Mouse (Mus musculus): Measurements from ENCODE around the gene Hsf2bp. TPM values are rescaled to one million over a fixed set of nuclear protein-coding genes. Genes with fewer than 3 reads are reported as not detected.

Gene Hsf2bp
- total and polyA plus RNA-seq, 3 experiments, result 0.04 to 0.15 TPM; not detected in 1

DNA sequence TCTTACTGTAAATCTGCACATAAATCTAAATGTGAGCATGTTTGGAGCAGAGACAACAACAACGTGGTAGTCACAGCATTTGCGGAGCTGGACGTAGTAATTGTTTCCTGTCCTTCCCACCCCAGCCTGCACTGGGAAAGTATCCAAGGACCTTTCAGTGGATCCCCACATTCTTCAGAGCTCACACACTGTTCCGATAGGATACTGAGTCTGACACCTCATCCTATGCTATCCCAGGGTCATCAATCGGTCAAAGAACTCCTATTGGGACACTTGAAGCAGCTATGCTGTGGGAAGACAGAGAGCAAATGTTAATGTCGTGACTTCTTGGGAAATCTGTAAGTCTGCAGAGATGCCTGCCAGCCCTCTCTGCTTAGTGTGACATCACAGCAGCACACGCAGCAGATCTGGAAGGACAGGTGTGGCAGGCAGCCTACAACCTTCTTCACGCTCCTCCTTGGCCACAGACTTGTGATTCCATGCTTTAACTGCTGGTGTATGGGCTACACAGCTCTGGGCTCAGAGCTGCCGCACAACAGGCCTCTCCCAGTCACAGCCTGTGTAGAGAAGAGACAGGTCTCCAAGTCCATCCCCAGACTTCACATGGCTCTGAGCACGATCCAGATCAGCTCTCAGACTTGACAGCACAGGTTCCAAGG lies 92.1 kb downstream of the Hsf2bp start:
- H3K9ac ChIP-seq (ENCODE audit: control insufficient read depth, low read depth, low read length, poor library complexity, severe bottlenecking), result no peak overlapping the region
- no peak overlapping the region for H3K27ac ChIP-seq (ENCODE audit: control insufficient read depth, low read depth, low read length)
- no peaks in the 10 kb centered on the region for H3K36me3 ChIP-seq (ENCODE audit: control insufficient read depth in 1 of 2, insufficient read depth in 2 of 2, low read length in 2 of 2)
- H3K27me3 ChIP-seq (ENCODE audit: control insufficient read depth in 1 of 2, insufficient read depth in 2 of 2, low read length in 2 of 2), result peaks cover 3 to 11% of the 10 kb centered on the region in 2 experiments; a peak in 3 of 4 replicates
- no peaks in the 10 kb centered on the region for H3K79me2 ChIP-seq (ENCODE audit: control insufficient read depth, insufficient read depth, low read length, poor library complexity)
- no peaks in the 10 kb centered on the region for H3K9me3 ChIP-seq (replicated peaks; ENCODE audit: insufficient read depth, low read length)
- TF ChIP-seq POLR2AphosphoS5 (IDR thresholded peaks at IDR 0.05; ENCODE audit: borderline replicate concordance, low read depth, low read length), result no peak
- no peak for TF ChIP-seq BHLHE40 (IDR thresholded peaks at IDR 0.05; ENCODE audit: borderline replicate concordance, low read depth, low read length)
- no peak for TF ChIP-seq ZMIZ1 (IDR thresholded peaks at IDR 0.05; ENCODE audit: low read depth, low read length)
- TF ChIP-seq RAD21 (IDR thresholded peaks at IDR 0.05; ENCODE audit: low read depth, low read length), result no peak
- TF ChIP-seq EP300 (IDR thresholded peaks at IDR 0.05; ENCODE audit: low read depth in 1 of 2, low read length in 2 of 2), result no peak
- TF ChIP-seq KAT2A (conservative IDR thresholded peaks at IDR 0.05; ENCODE audit: low read depth, low read length), result no peak
- no peak for TF ChIP-seq MAZ (IDR thresholded peaks at IDR 0.05; ENCODE audit: low read depth, low read length)
- no peak for TF ChIP-seq GABPA (IDR thresholded peaks at IDR 0.05; ENCODE audit: low read depth, low read length)
- TF ChIP-seq SIN3A (IDR thresholded peaks at IDR 0.05; ENCODE audit: low read length), result no peak
- TF ChIP-seq SMC3 (IDR thresholded peaks at IDR 0.05; ENCODE audit: low read depth, low read length), result no peak
- TF ChIP-seq CTCF (IDR thresholded peaks at IDR 0.05 in 2 of 3, conservative IDR thresholded peaks at IDR 0.05 in 1 of 3; ENCODE audit: control insufficient read depth in 1 of 3, insufficient read depth in 1 of 3, low read depth in 2 of 3, low read length in 3 of 3, poor library complexity in 1 of 3, severe bottlenecking in 1 of 3), result no peak
- TF ChIP-seq E2F4 (IDR thresholded peaks at IDR 0.05; ENCODE audit: borderline replicate concordance, low read depth, low read length), result no peak
- TF ChIP-seq ZC3H11A (IDR thresholded peaks at IDR 0.05; ENCODE audit: low read depth, low read length), result no peak
- TF ChIP-seq JUND (IDR thresholded peaks at IDR 0.05; ENCODE audit: low read depth, low read length), result no peak
- no peak for TF ChIP-seq TCF12 (IDR thresholded peaks at IDR 0.05; ENCODE audit: low read depth, low read length)
- no peak for TF ChIP-seq MYB (IDR thresholded peaks at IDR 0.05; ENCODE audit: low read depth, low read length)
- TF ChIP-seq MAX (IDR thresholded peaks at IDR 0.05; ENCODE audit: low read length), result no peak
- TF ChIP-seq CHD1 (IDR thresholded peaks at IDR 0.05; ENCODE audit: low read depth, low read length), result no peak
- no peak for TF ChIP-seq ELF1 (IDR thresholded peaks at IDR 0.05; ENCODE audit: low read depth, low read length)
- no peak for TF ChIP-seq UBTF (IDR thresholded peaks at IDR 0.05; ENCODE audit: borderline replicate concordance, insufficient read depth, low read depth, low read length)
- no peak overlapping the region for H3K4me3 ChIP-seq (ENCODE audit: control insufficient read depth in 1 of 2, insufficient read depth in 1 of 2, low read depth in 2 of 2, low read length in 2 of 2)
- H3K4me1 ChIP-seq (ENCODE audit: control insufficient read depth in 1 of 2, insufficient read depth in 2 of 2, low read length in 2 of 2), result no peaks in the 10 kb centered on the region
- no peak for DNase-seq (ENCODE audit: low read depth, low spot score)

GRCm38 (mm10) chr17:31941616-31942015 lies 94.5 kb downstream of the Hsf2bp start:
- TF ChIP-seq ZKSCAN1 (IDR thresholded peaks at IDR 0.05; ENCODE audit: low read depth, low read length) (no peak), ETS1 (IDR thresholded peaks at IDR 0.05; ENCODE audit: low read depth, low read length) (no peak), NRF1 (IDR thresholded peaks at IDR 0.05; ENCODE audit: insufficient read depth, low read depth, low read length, poor library complexity, severe bottlenecking) (no peak), CHD2 (IDR thresholded peaks at IDR 0.05; ENCODE audit: low read length) (no peak), MAX (IDR thresholded peaks at IDR 0.05; ENCODE audit: low read length) (no peak), GABPA (IDR thresholded peaks at IDR 0.05; ENCODE audit: low read depth, low read length) (no peak), CHD1 (IDR thresholded peaks at IDR 0.05; ENCODE audit: low read depth, low read length) (no peak), USF1 (IDR thresholded peaks at IDR 0.05; ENCODE audit: low read depth, low read length) (no peak), MAZ (IDR thresholded peaks at IDR 0.05; ENCODE audit: low read depth, low read length) (no peak), POLR2AphosphoS5 (IDR thresholded peaks at IDR 0.05; ENCODE audit: borderline replicate concordance, low read depth, low read length) (no peak)
- Histone ChIP-seq H3K27ac (ENCODE audit: control insufficient read depth, low read depth, low read length) (no peak overlapping the region), H3K4me3 (ENCODE audit: control insufficient read depth in 1 of 2, insufficient read depth in 1 of 2, low read depth in 2 of 2, low read length in 2 of 2) (no peak overlapping the region), H3K9ac (ENCODE audit: control insufficient read depth, low read depth, low read length, poor library complexity, severe bottlenecking) (no peak overlapping the region), H3K27me3 (ENCODE audit: control insufficient read depth in 1 of 2, insufficient read depth in 2 of 2, low read length in 2 of 2) (0 out of 4 replicates have a peak, but pooled peaks cover 0 to 2% of the 10 kb centered on the region in 2 experiments), H3K9me3 (replicated peaks; ENCODE audit: insufficient read depth, low read length) (no peaks in the 10 kb centered on the region), H3K79me2 (ENCODE audit: control insufficient read depth, insufficient read depth, low read length, poor library complexity) (no peaks in the 10 kb centered on the region), H3K36me3 (ENCODE audit: control insufficient read depth in 1 of 2, insufficient read depth in 2 of 2, low read length in 2 of 2) (no peaks in the 10 kb centered on the region), H3K4me1 (ENCODE audit: control insufficient read depth in 1 of 2, insufficient read depth in 2 of 2, low read length in 2 of 2) (no peaks in the 10 kb centered on the region)
- DNase-seq (ENCODE audit: low read depth, low spot score), result no peak

Data from MEL (cell line).